Mouse (Mus musculus) hindbrain, postnatal 0 days (tissue): ENCODE measurements around the gene Dapl1. TPM values are rescaled to one million over a fixed set of nuclear protein-coding genes. Genes with fewer than 3 reads are reported as not detected.

ENCODE experiments used
- ATAC-seq: fragments of 200-750 bp; cut with Nextera tagmentation; 2 replicates; pipeline ENCODE4 v1.8.0; 2017; ENCODE audit warnings: mild to moderate bottlenecking, moderate TSS enrichment, moderate library complexity
- DNase-seq: peaks from one replicate; pipeline ENCODE4 v3.0.0-alpha.2; 2015; ENCODE audit warnings: low spot score
- H3K27ac ChIP-seq: fragments of 300-500 bp; sonication (generic); 2 replicates; pipeline ENCODE4 v1.5.1; 2014; ENCODE audit warnings: mild to moderate bottlenecking
- H3K27me3 ChIP-seq: fragments of 300-500 bp; sonication (generic); 2 replicates; pipeline ENCODE4 v1.6.1; 2014; ENCODE audit warnings: low read length, mixed read lengths; ENCODE audit not compliant: insufficient read depth
- H3K36me3 ChIP-seq: fragments of 300-500 bp; sonication (generic); 2 replicates; pipeline ENCODE4 v1.6.1; 2014; ENCODE audit warnings: low read length, mixed read lengths; ENCODE audit not compliant: insufficient read depth
- H3K4me1 ChIP-seq: fragments of 300-500 bp; sonication (generic); 2 replicates; pipeline ENCODE4 v1.6.1; 2014; ENCODE audit warnings: antibody characterized with exemption, low read length, mixed read lengths; ENCODE audit not compliant: insufficient read depth
- H3K4me2 ChIP-seq: fragments of 300-500 bp; sonication (generic); 2 replicates; pipeline ENCODE4 v1.6.1; 2014; ENCODE audit warnings: low read depth, mild to moderate bottlenecking, low read length, moderate library complexity, mixed read lengths
- H3K4me3 ChIP-seq: fragments of 300-500 bp; sonication (generic); 2 replicates; pipeline ENCODE4 v1.5.1; 2014; ENCODE audit warnings: low read length
- H3K9ac ChIP-seq: fragments of 300-500 bp; sonication (generic); replicated peaks from 2 replicates; pipeline ENCODE4 v1.6.1; 2014; ENCODE audit warnings: mild to moderate bottlenecking, low read length, moderate library complexity, mixed read lengths
- H3K9me3 ChIP-seq: fragments of 300-500 bp; sonication (generic); 2 replicates; pipeline ENCODE4 v1.6.1; 2016; ENCODE audit warnings: low read length, mixed read lengths
- CTCF ChIP-seq: IDR thresholded peaks from 2 replicates; pipeline ENCODE4 v1.5.1; 2016; ENCODE audit warnings: antibody characterized with exemption, control low read depth, low read depth
- WGBS: fragments of 180-500 bp; shearing (Covaris S2); extraction: QIAGEN DNeasy Blood & Tissue Kit; methylation state at CpG from one replicate; pipeline ENCODE4 v1.1.7; 2014; 5-methylcytosine and 5-hydroxymethylcytosine counted together
- polyA plus RNA-seq: library from polyadenylated mRNA; unstranded; fragments of >200 nt; fragmentation: Nextera tagmentation; extraction: Ambion mirVana; gene quantifications from 2 replicates; pipeline ENCODE4 v1.2.1, GENCODE M21; 2015
- total RNA-seq: library from RNA; depleted of rRNA; stranded (reverse); fragments of >200 nt; gene quantifications from 2 replicates; pipeline ENCODE4 v1.2.3, GENCODE M21; 2014; rRNA removed

Gene Dapl1
- total and polyA plus RNA-seq, 2 experiments from 2014 or later: 5.6 TPM; not detected in 1

- H3K9ac ChIP-seq: no peak overlapping the region
- H3K4me2 ChIP-seq: no peak overlapping the region
- no peaks in the 10 kb centered on the region for H3K27me3 ChIP-seq
- H3K9me3 ChIP-seq: no peaks in the 10 kb centered on the region
- H3K36me3 ChIP-seq: no peaks in the 10 kb centered on the region
- no peaks in the 10 kb centered on the region for H3K4me1 ChIP-seq
- 92% methylated on average over 2 of the region's 2 CpGs for WGBS
- H3K27ac ChIP-seq: no peak overlapping the region
- TF ChIP-seq CTCF: no peak
- no peak overlapping the region for H3K4me3 ChIP-seq
- no peak for DNase-seq
- ATAC-seq: no peak
Observed at GRCm38 (mm10) chr2:59554373-59554940, 70.0 kb downstream of the Dapl1 start.

Other genes starting within 250 kb of the Dapl1 start
- gene Tanc1, start 127.4 kb downstream of the Dapl1 start, total RNA-seq: 10.6 and 12.1 TPM in 2 replicates
- gene Tanc1, start 127.4 kb downstream of the Dapl1 start, polyA plus RNA-seq: 4.2 and 4.8 TPM in 2 replicates